Mouse (Mus musculus) C2C12 (cell line): ENCODE measurements around the gene Tmprss9.

Source experiments
- CTCF ChIP-seq: IDR thresholded peaks from one replicate; pipeline ENCODE4 v1.5.1; 2011; ENCODE audit not compliant: control insufficient read depth, insufficient read depth, insufficient read length
- MYOD1 ChIP-seq: IDR thresholded peaks from one replicate; pipeline ENCODE4 v1.6.1; 2011; ENCODE audit warnings: low read depth; ENCODE audit not compliant: control insufficient read depth, insufficient read length

- no peak for TF ChIP-seq CTCF
- TF ChIP-seq MYOD1, result no peak
Observed at GRCm38 (mm10) chr10:80827063-80827869, 44.4 kb upstream of the Tmprss9 start.
